ENCODE assay signal across 21 mouse cellular contexts in genomic region chr1:178794866-178795265, GRCm38 (mm10).
A peak's percentile ranks its signal among the peaks of the same experiment; 100 is the strongest.
DNase-seq lines count a peak whose midpoint lies in the region; ATAC-seq and TF ChIP-seq lines count a peak whose summit lies in the region.
"Had no signal": no experiment of that assay in that cellular context is flagged by ENCODE, and none has a peak within 500 bp of the region (broad histone marks: within the 10 kb centered on the region; RNA-seq: fewer than 3 reads in every experiment).

No protein-coding gene starts in this region.

- H3K27ac ChIP-seq in embryonic facial prominence, embryonic 13.5 days, result 0 out of 2 replicates have a peak overlapping the region, but pooled peaks have one; percentile 12
- H3K27ac ChIP-seq in embryonic facial prominence, embryonic 10.5 days (replicated peaks), result no peak overlapping the region
- H3K27ac ChIP-seq in heart, adult 2 months, result no peak overlapping the region
- no peak overlapping the region for H3K27ac ChIP-seq in midbrain, embryonic 11.5 days (ENCODE audit: low read depth, low read length)
- H3K27ac ChIP-seq in midbrain, postnatal 0 days (ENCODE audit: low read depth, low read length), result no peak overlapping the region

- no peaks in the 10 kb centered on the region for H3K27me3 ChIP-seq in embryonic facial prominence, embryonic 13.5 days
- H3K27me3 ChIP-seq in embryonic facial prominence, embryonic 10.5 days (replicated peaks; ENCODE audit: low read depth, poor library complexity, severe bottlenecking), result no peaks in the 10 kb centered on the region
- H3K27me3 ChIP-seq in heart, adult 2 months (ENCODE audit: control insufficient read depth, insufficient read depth, low read length), result no peaks in the 10 kb centered on the region
- no peaks in the 10 kb centered on the region for H3K27me3 ChIP-seq in midbrain, embryonic 11.5 days (ENCODE audit: control insufficient read depth, insufficient read depth, low read length)
- no peaks in the 10 kb centered on the region for H3K27me3 ChIP-seq in midbrain, postnatal 0 days (ENCODE audit: insufficient read depth, low read length)
- H3K27me3 ChIP-seq: CH12.LX had no signal

- H3K4me2 ChIP-seq in embryonic facial prominence, embryonic 13.5 days, result no peak overlapping the region
- H3K4me2 ChIP-seq in midbrain, embryonic 11.5 days, result no peak overlapping the region
- H3K4me2 ChIP-seq in midbrain, postnatal 0 days (ENCODE audit: low read depth, low read length, poor library complexity, severe bottlenecking), result no peak overlapping the region

- peaks cover 49% of the 10 kb centered on the region for H3K4me1 ChIP-seq in embryonic facial prominence, embryonic 13.5 days
- peaks cover 31% of the 10 kb centered on the region for H3K4me1 ChIP-seq in embryonic facial prominence, embryonic 10.5 days
- peaks cover 1% of the 10 kb centered on the region; the same call in 1 of the 2 replicates for H3K4me1 ChIP-seq in heart, adult 2 months (ENCODE audit: control insufficient read depth, insufficient read depth, low read length)
- no peaks in the 10 kb centered on the region for H3K4me1 ChIP-seq in midbrain, embryonic 11.5 days (ENCODE audit: control insufficient read depth, insufficient read depth, low read length)
- peaks cover under 1% of the 10 kb centered on the region for H3K4me1 ChIP-seq in midbrain, postnatal 0 days (ENCODE audit: insufficient read depth, low read length)

- no peak for DNase-seq in embryonic facial prominence, embryonic 10.5 days (ENCODE audit: low spot score)
- DNase-seq in heart, adult 11 months, result peak; percentile 53
- no peak for DNase-seq in heart, adult 2 months
- peak; percentile 59 for DNase-seq in midbrain, embryonic 11.5 days (ENCODE audit: low spot score, missing footprints)
- DNase-seq in midbrain, postnatal 0 days (ENCODE audit: low spot score), result no peak
- DNase-seq: adrenal gland, adult 2 months; adrenal gland, adult 8-10 months; adrenal gland, postnatal 10 days; adrenal gland, postnatal 14 days; adrenal gland, postnatal 25 days; adrenal gland, postnatal 36 days; B cell, adult 2 months; cerebellum, adult 11 months; cerebellum, adult 11-12 months; cerebellum, adult 18-20 months had no signal

- intact Hi-C loops in heart, adult 2 months (cut with DNase I), result no loop called here

- no peak for ATAC-seq in embryonic facial prominence, embryonic 13.5 days (ENCODE audit: insufficient number of reproducible peaks, insufficient read depth, low FRiP score, low TSS enrichment, low read depth)
- no peak for ATAC-seq in midbrain, embryonic 11.5 days (ENCODE audit: low FRiP score)
- ATAC-seq in midbrain, postnatal 0 days (ENCODE audit: low FRiP score), result no peak
- ATAC-seq: activated CD4-positive, CD25-positive, alpha-beta regulatory T cell, adult 4 months; CD4-positive, CD25-positive, alpha-beta regulatory T cell, adult 4 months; Patski had no signal

- no peak for TF ChIP-seq EP300 in heart, adult 2 months (IDR thresholded peaks at IDR 0.05; ENCODE audit: insufficient read depth, low read depth, low read length)

- no peaks in the 10 kb centered on the region for H3K9me3 ChIP-seq in embryonic facial prominence, embryonic 13.5 days
- H3K9me3 ChIP-seq in embryonic facial prominence, embryonic 10.5 days, result no peaks in the 10 kb centered on the region
- H3K9me3 ChIP-seq in midbrain, embryonic 11.5 days (ENCODE audit: control insufficient read depth, low read length), result no peaks in the 10 kb centered on the region
- no peaks in the 10 kb centered on the region for H3K9me3 ChIP-seq in midbrain, postnatal 0 days (ENCODE audit: low read length)

- H3K36me3 ChIP-seq in embryonic facial prominence, embryonic 13.5 days, result no peaks in the 10 kb centered on the region
- no peaks in the 10 kb centered on the region; the same call in 1 of the 2 replicates for H3K36me3 ChIP-seq in embryonic facial prominence, embryonic 10.5 days (replicated peaks)
- no peaks in the 10 kb centered on the region for H3K36me3 ChIP-seq in heart, adult 2 months (ENCODE audit: control insufficient read depth, insufficient read depth, low read length)
- no peaks in the 10 kb centered on the region for H3K36me3 ChIP-seq in midbrain, embryonic 11.5 days (ENCODE audit: control insufficient read depth, insufficient read depth, low read length)
- H3K36me3 ChIP-seq in midbrain, postnatal 0 days (ENCODE audit: insufficient read depth, low read length), result no peaks in the 10 kb centered on the region
- H3K36me3 ChIP-seq: G1E had no signal

- no peak overlapping the region for H3K9ac ChIP-seq in embryonic facial prominence, embryonic 13.5 days
- no peak overlapping the region for H3K9ac ChIP-seq in heart, adult 2 months (ENCODE audit: low read depth, low read length)
- no peak overlapping the region for H3K9ac ChIP-seq in midbrain, embryonic 11.5 days (ENCODE audit: low read length)
- no peak overlapping the region for H3K9ac ChIP-seq in midbrain, postnatal 0 days (replicated peaks; ENCODE audit: low read length, poor library complexity, severe bottlenecking)

- no peak for TF ChIP-seq POLR2A in heart, adult 2 months (IDR thresholded peaks at IDR 0.05; ENCODE audit: insufficient read depth, low read depth, low read length)

- TF ChIP-seq CTCF in heart, adult 2 months (IDR thresholded peaks at IDR 0.05), result no peak
- no peak for TF ChIP-seq CTCF in midbrain, postnatal 0 days (IDR thresholded peaks at IDR 0.05)

- WGBS in embryonic facial prominence, embryonic 13.5 days, result 92% methylated on average over 7 of the region's 7 CpGs
- WGBS in embryonic facial prominence, embryonic 10.5 days, result 93% methylated on average over 7 of the region's 7 CpGs
- WGBS in heart, adult 2 months, result 97% methylated on average over 7 of the region's 7 CpGs
- WGBS in midbrain, embryonic 11.5 days, result 94% methylated on average over 7 of the region's 7 CpGs
- 94% methylated on average over 7 of the region's 7 CpGs for WGBS in midbrain, postnatal 0 days

- H3K4me3 ChIP-seq in embryonic facial prominence, embryonic 13.5 days, result no peak overlapping the region
- no peak overlapping the region for H3K4me3 ChIP-seq in embryonic facial prominence, embryonic 10.5 days
- no peak overlapping the region for H3K4me3 ChIP-seq in heart, adult 2 months
- H3K4me3 ChIP-seq in midbrain, embryonic 11.5 days (ENCODE audit: low read depth, low read length), result no peak overlapping the region
- no peak overlapping the region for H3K4me3 ChIP-seq in midbrain, postnatal 0 days (ENCODE audit: low read depth, low read length)

- H3K79me2 ChIP-seq in heart, adult 2 months (replicated peaks; ENCODE audit: control insufficient read depth, insufficient read depth, low read length), result no peaks in the 10 kb centered on the region

Comparison
In these comparisons a context has a peak if more than half of its experiments do, and no peak if none do; other contexts are left out.
1. DNase-seq: peak in heart, adult 11 months (single experiment) and midbrain, embryonic 11.5 days (single experiment); none in embryonic facial prominence, embryonic 10.5 days (single experiment), heart, adult 2 months (0 of 2) and midbrain, postnatal 0 days (single experiment).